Mouse (Mus musculus) central nervous system, embryonic 11.5 days (tissue): ENCODE results near the gene Cdh4. TPM values are rescaled to one million over a fixed set of nuclear protein-coding genes. Genes with fewer than 3 reads are reported as not detected.

ENCODE experiments used
- polyA plus RNA-seq: library from polyadenylated mRNA; depleted of rRNA; stranded (reverse); fragments of >200 nt; gene quantifications from 2 replicates; pipeline ENCODE4 v1.2.3, GENCODE M21; 2012; rRNA removed

Gene Cdh4
- polyA plus RNA-seq = 6.5 and 8.6 TPM in 2 replicates

DNA sequence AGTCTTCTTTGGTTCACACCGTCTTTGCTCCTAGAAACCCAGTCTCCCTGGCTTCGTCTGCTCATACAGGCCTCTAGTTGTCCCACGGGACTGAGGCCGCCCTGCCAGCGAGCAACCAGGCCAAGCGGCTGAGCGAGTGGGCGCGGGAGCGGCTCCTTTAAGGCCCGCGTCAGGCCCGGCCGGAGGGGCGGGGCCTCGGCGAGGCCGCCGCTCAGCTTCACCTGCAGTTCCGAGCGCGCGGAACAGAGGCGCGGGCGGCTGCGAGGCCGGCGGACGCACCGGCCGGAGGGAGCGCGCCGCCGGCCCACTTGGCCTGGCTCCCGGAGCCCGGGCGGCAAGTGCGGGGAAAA lies at the start of gene Cdh4:
Gene Cdh4, plus strand, starts transcription at position 241 of the 350 bp plus-strand sequence.

